Mouse (Mus musculus): ENCODE measurements around the gene Gm3453. TPM values are rescaled to one million over a fixed set of nuclear protein-coding genes. Genes with fewer than 3 reads are reported as not detected.

Gm3453 gene
- polyA plus RNA-seq (2015; fragmentation: Nextera tagmentation; extraction: Ambion mirVana) = not detected in 2 replicates

DNA sequence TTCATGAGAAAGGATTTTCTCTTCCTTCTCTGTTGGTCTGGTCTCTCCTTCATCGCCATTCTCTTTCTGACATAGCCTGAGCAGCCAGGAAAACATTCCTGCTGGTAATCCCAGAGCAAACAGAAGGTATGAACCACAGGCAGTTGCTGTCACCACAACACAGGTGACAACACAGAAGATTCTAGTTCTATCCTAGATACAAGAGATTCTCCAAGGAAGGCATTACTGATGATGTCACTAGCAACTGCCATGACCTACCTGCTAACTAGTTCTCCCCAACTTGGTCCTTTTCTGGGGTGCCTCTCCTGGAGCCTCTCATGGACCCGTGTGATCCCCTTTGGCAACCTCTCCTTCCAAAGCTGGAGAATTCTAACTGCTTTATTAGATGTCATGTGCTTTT lies at the start of gene Gm3453:
Gm3453 (minus strand) TSS at position 101 of the 400 bp plus-strand sequence.

GRCm38 (mm10) chr14:5961635-5962034 lies 17.3 kb downstream of the Gm3453 start, which contains the start of gene Gm3248:
Gene Gm3248 (minus strand): TSS chr14:5961745.

Other genes with a start within 250 kb of the Gm3453 start
- 0.58 and 0.66 TPM in 2 replicates for gene Gm3373, start 237.6 kb downstream of the Gm3453 start, polyA plus RNA-seq (2015; fragmentation: Nextera tagmentation; extraction: Ambion mirVana)
- gene Gm3383, start 171.2 kb downstream of the Gm3453 start, polyA plus RNA-seq (2015; fragmentation: Nextera tagmentation; extraction: Ambion mirVana) = 0.30 and 0.71 TPM in 2 replicates
- gene Gm3424, start 148.8 kb downstream of the Gm3453 start, polyA plus RNA-seq (2015; fragmentation: Nextera tagmentation; extraction: Ambion mirVana) = not detected in 2 replicates
- 0.18 TPM in 2 replicates for gene Gm8237, start 98.8 kb downstream of the Gm3453 start, polyA plus RNA-seq (2015; fragmentation: Nextera tagmentation; extraction: Ambion mirVana)
- gene Gm3248, start 17.4 kb downstream of the Gm3453 start, polyA plus RNA-seq (2015; fragmentation: Nextera tagmentation; extraction: Ambion mirVana) = 3.8 and 4.4 TPM in 2 replicates
- gene Gm6337, start 79.1 kb upstream of the Gm3453 start, polyA plus RNA-seq (2015; fragmentation: Nextera tagmentation; extraction: Ambion mirVana) = not detected in 2 replicates
- gene Gm8206, start 114.8 kb upstream of the Gm3453 start, polyA plus RNA-seq (2015; fragmentation: Nextera tagmentation; extraction: Ambion mirVana) = 4.1 and 5.8 TPM in 2 replicates
- 2.4 and 3.4 TPM in 2 replicates for gene Gm3468, start 129.5 kb upstream of the Gm3453 start, polyA plus RNA-seq (2015; fragmentation: Nextera tagmentation; extraction: Ambion mirVana)
- not detected in 2 replicates for gene Gm3476, start 146.7 kb upstream of the Gm3453 start, polyA plus RNA-seq (2015; fragmentation: Nextera tagmentation; extraction: Ambion mirVana)
- gene Gm21560, start 240.2 kb upstream of the Gm3453 start, polyA plus RNA-seq (2015; fragmentation: Nextera tagmentation; extraction: Ambion mirVana) = not detected in 2 replicates